Mouse (Mus musculus) ES-Bruce4 (cell line): ENCODE data around the gene Gm11634.
A peak's percentile ranks its signal among the peaks of the same experiment; 100 is the strongest.

ENCODE experiments used
- CTCF ChIP-seq: IDR thresholded peaks from one replicate; pipeline ENCODE4 v1.8.1; 2011; ENCODE audit warnings: low read depth, low read length
- EP300 ChIP-seq: IDR thresholded peaks from 2 replicates; pipeline ENCODE4 v1.6.1; 2011; ENCODE audit warnings: low read depth, low read length; ENCODE audit not compliant: insufficient read depth
- POLR2A ChIP-seq: IDR thresholded peaks from one replicate; pipeline ENCODE4 v1.8.1; 2011; ENCODE audit warnings: low read length; ENCODE audit not compliant: insufficient read depth

DNA sequence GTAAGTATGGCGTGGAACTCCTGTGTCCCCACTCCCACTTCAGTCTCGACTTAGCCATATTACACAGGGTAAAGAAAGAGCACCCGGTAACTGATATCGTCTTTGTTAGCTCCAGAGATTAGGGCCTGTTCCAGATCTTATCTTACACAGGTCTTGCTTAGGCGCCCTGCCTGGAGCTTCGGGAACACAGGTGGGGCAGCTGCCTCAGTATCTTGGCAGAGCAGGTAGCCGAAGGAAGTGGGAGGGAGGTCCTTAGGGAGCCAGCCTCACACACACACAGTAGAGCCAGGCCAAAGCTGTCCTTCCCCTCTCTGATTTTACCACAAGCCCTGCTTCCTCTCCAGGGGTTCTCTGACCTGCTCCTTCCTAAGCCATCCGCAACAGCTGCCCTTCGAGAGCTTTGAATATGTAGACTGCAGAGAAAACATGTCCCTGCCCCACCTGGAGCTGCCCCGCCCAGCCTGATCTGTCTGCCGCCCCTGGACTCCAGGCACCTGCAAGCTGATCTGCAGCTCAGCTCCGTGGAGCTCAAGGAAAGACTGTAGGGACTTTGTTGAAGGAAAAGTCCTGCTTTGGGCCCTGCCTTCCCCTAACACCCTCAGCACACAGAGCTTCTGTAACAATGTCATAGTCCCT, 8.9 kb downstream of the Gm11634 start:
- TF ChIP-seq CTCF (no peak), POLR2A (no peak), EP300 (peak; percentile 66; the same call in 1 of the 2 replicates)
